Mouse (Mus musculus) spleen, adult 2 months (tissue): ENCODE measurements around the gene Ifit3. TPM values are rescaled to one million over a fixed set of nuclear protein-coding genes. Genes with fewer than 3 reads are reported as not detected.
A peak's percentile ranks its signal among the peaks of the same experiment; 100 is the strongest.

ENCODE experiments used
- DNase-seq, 2 experiments: peaks; one replicate each; pipeline versions ENCODE4 v3.0.0 to v3.0.0-alpha.2; 2012 to 2021; ENCODE audit warnings: low spot score in 2 of 2, low read depth in 1 of 2
- H3K27ac ChIP-seq: fragments of 200-500 bp; 2 replicates; pipeline ENCODE4 v1.5.1; 2012; ENCODE audit warnings: low read length, inconsistent platforms; ENCODE audit not compliant: insufficient read depth
- H3K27me3 ChIP-seq: fragments of 200-500 bp; 2 replicates; pipeline ENCODE4 v1.6.1; 2012; ENCODE audit warnings: mild to moderate bottlenecking, moderate library complexity, low read length, inconsistent platforms; ENCODE audit not compliant: control insufficient read depth, insufficient read depth
- H3K36me3 ChIP-seq: fragments of 200-500 bp; 2 replicates; pipeline ENCODE4 v1.6.1; 2012; ENCODE audit warnings: mild to moderate bottlenecking, low read length, inconsistent platforms; ENCODE audit not compliant: control insufficient read depth, insufficient read depth
- H3K4me1 ChIP-seq: fragments of 200-500 bp; 2 replicates; pipeline ENCODE4 v1.6.1; 2011; ENCODE audit warnings: inconsistent platforms; ENCODE audit not compliant: control insufficient read depth, insufficient read depth, insufficient read length
- H3K4me3 ChIP-seq: fragments of 200-500 bp; 2 replicates; pipeline ENCODE4 v1.5.1; 2011; ENCODE audit warnings: mild to moderate bottlenecking, inconsistent platforms; ENCODE audit not compliant: insufficient read depth, insufficient read length; ENCODE audit errors: extremely low read depth
- CTCF ChIP-seq: fragments of 200-500 bp; IDR thresholded peaks from 2 replicates; pipeline ENCODE4 v1.5.1; 2011; ENCODE audit warnings: mild to moderate bottlenecking, inconsistent platforms; ENCODE audit not compliant: insufficient read depth, insufficient read length, insufficient replicate concordance; ENCODE audit errors: extremely low read depth
- POLR2A ChIP-seq: fragments of 200-500 bp; IDR thresholded peaks from 2 replicates; pipeline ENCODE4 v1.6.1; 2011; ENCODE audit warnings: low read depth, low read length, inconsistent platforms
- WGBS: fragments of 180-500 bp; shearing (Covaris S2); methylation state at CpG from one replicate; pipeline ENCODE4 v1.1.7; 2018; 5-methylcytosine and 5-hydroxymethylcytosine counted together
- polyA plus RNA-seq: library from polyadenylated mRNA; depleted of rRNA; stranded (reverse); fragments of >200 nt; gene quantifications from 2 replicates; pipeline ENCODE4 v1.2.3, GENCODE M21; 2012; rRNA removed

Gene Ifit3
- polyA plus RNA-seq, 1 experiment: 2.8 TPM

DNA sequence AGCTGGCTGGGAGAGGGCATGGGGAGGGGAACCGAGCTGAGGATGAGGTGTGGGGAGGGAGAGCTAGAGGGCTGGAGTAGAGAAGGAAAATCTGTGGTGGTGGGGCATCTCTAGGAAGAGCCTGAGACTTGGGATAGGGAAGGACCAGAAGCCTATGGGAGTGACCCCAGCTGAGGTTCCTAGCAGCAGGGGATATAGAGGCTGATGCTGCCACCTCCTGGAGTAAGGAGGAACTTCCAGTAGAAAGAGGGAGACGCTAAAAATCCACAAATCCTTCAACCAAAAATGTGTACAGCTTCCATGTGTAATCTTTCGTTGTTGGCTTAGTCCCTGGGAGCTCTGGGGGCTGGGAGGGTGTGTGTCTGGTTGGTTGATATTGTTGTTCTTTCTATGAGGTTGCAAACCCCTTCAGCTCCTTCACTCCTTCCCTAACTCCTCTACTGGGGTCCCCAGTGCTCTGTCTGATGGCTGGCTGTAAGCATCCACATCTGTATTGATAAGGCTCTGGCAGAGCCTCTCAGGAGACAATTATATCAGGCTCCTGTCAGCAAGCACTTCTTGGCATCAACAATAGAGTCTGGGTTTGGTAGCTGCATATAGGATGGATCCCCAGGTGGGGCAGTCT, 53.7 kb downstream of the Ifit3 start:
- no peaks in the 10 kb centered on the region for H3K27me3 ChIP-seq
- DNase-seq: peak; percentile 25 to 50
- no peak overlapping the region for H3K27ac ChIP-seq
- peaks cover 6% of the 10 kb centered on the region; the same call in 1 of the 2 replicates for H3K4me1 ChIP-seq
- no peaks in the 10 kb centered on the region for H3K36me3 ChIP-seq
- TF ChIP-seq CTCF (peak; percentile 71; the same call in 1 of the 2 replicates), POLR2A (no peak)
- no peak overlapping the region for H3K4me3 ChIP-seq
- 23% methylated on average over 3 of the region's 3 CpGs for WGBS

Other genes starting within 250 kb of the Ifit3 start
- gene Ch25h, start 108.4 kb upstream of the Ifit3 start, polyA plus RNA-seq: 12.9 and 20.8 TPM in 2 replicates
- gene Lipa, start 56.1 kb upstream of the Ifit3 start, polyA plus RNA-seq: 24.7 and 30.2 TPM in 2 replicates
- gene Ifit2, start 32.8 kb upstream of the Ifit3 start, polyA plus RNA-seq: 0.83 TPM in 2 replicates
- 1.9 and 2.2 TPM in 2 replicates for gene Ifit1bl1, start 18.4 kb downstream of the Ifit3 start, polyA plus RNA-seq
- gene Ifit3b, start 24.4 kb downstream of the Ifit3 start, polyA plus RNA-seq: 0.68 and 0.70 TPM in 2 replicates
- gene Ifit1bl2, start 57.2 kb downstream of the Ifit3 start, polyA plus RNA-seq: 0.05 and 0.11 TPM in 2 replicates
- gene Ifit1, start 57.3 kb downstream of the Ifit3 start, polyA plus RNA-seq: 2.0 and 2.4 TPM in 2 replicates
- 0.22 and 0.27 TPM in 2 replicates for gene Slc16a12, start 163.8 kb downstream of the Ifit3 start, polyA plus RNA-seq